Mouse (Mus musculus) T-helper 2 cell (primary cell): ENCODE measurements around the gene Oxsr1.
"Not testable (repeated sequence)": the region's sequence is repeated elsewhere in the genome, so short reads cannot be mapped to it uniquely, and the experiment has no call there.

ENCODE experiments used
- in situ Hi-C: fragments of 300-600 bp; cut with MboI, MseI; formaldehyde crosslinking; loops from one replicate; pipeline ENCODE4 v1.15.1; 2025; ENCODE audit warnings: high pct_unique_total_duplicates

The Oxsr1 gene

GRCm38 (mm10) chr9:119278031-119278430, 44.2 kb downstream of the Oxsr1 start:
- in situ Hi-C loops, result loop anchor here (10.0 kb wide), 1 partner anchor 173 kb away; the partner anchor contains the start of gene Dlec1

- in situ Hi-C loops, result loop anchor here (10.0 kb wide), 1 partner anchor 172 kb away; the partner anchor contains the start of gene Dlec1
Measured at GRCm38 (mm10) chr9:119276321-119276720, 45.9 kb downstream of the Oxsr1 start.

GRCm38 (mm10) chr9:119274814-119275213, 47.4 kb downstream of the Oxsr1 start:
- in situ Hi-C loops, result loop anchor here (10.0 kb wide), 1 partner anchor 170 kb away; the partner anchor contains the start of gene Dlec1

GRCm38 (mm10) chr9:119271496-119271895, 50.7 kb downstream of the Oxsr1 start:
- in situ Hi-C loops, result loop anchor here (10.0 kb wide), 1 partner anchor 167 kb away; the partner anchor contains the start of gene Dlec1

GRCm38 (mm10) chr9:119268588-119269145, 53.6 kb downstream of the Oxsr1 start:
- in situ Hi-C loops, result no loop called here

GRCm38 (mm10) chr9:119268120-119268519, 54.1 kb downstream of the Oxsr1 start:
- in situ Hi-C loops, result no loop called here

- in situ Hi-C loops, result not testable (repeated sequence)
Measured at GRCm38 (mm10) chr9:119266121-119266395, 56.2 kb downstream of the Oxsr1 start.

GRCm38 (mm10) chr9:119265373-119266120, 56.7 kb downstream of the Oxsr1 start:
- in situ Hi-C loops, result not testable (repeated sequence)

GRCm38 (mm10) chr9:119263067-119263466, 59.2 kb downstream of the Oxsr1 start:
- in situ Hi-C loops, result no loop called here

- in situ Hi-C loops, result no loop called here
Measured at GRCm38 (mm10) chr9:119260825-119261224, 61.4 kb downstream of the Oxsr1 start.

- in situ Hi-C loops, result no loop called here
Measured at GRCm38 (mm10) chr9:119258785-119259184, 63.4 kb downstream of the Oxsr1 start.

GRCm38 (mm10) chr9:119258128-119258527, 64.1 kb downstream of the Oxsr1 start:
- in situ Hi-C loops, result no loop called here

GRCm38 (mm10) chr9:119256161-119256560, 66.1 kb downstream of the Oxsr1 start:
- in situ Hi-C loops, result no loop called here

GRCm38 (mm10) chr9:119255096-119255495, 67.1 kb downstream of the Oxsr1 start:
- in situ Hi-C loops, result no loop called here

GRCm38 (mm10) chr9:119254187-119254586, 68.0 kb downstream of the Oxsr1 start:
- in situ Hi-C loops, result no loop called here

GRCm38 (mm10) chr9:119247996-119248395, 74.2 kb downstream of the Oxsr1 start:
- in situ Hi-C loops, result no loop called here

GRCm38 (mm10) chr9:119246826-119247225, 75.4 kb downstream of the Oxsr1 start:
- in situ Hi-C loops, result no loop called here

GRCm38 (mm10) chr9:119243981-119244380, 78.2 kb downstream of the Oxsr1 start:
- in situ Hi-C loops, result no loop called here

- in situ Hi-C loops, result no loop called here
Measured at GRCm38 (mm10) chr9:119241169-119241865, 80.9 kb downstream of the Oxsr1 start.

GRCm38 (mm10) chr9:119240286-119240997, 81.8 kb downstream of the Oxsr1 start:
- in situ Hi-C loops, result no loop called here

GRCm38 (mm10) chr9:119239274-119239673, 83.0 kb downstream of the Oxsr1 start:
- in situ Hi-C loops, result no loop called here

GRCm38 (mm10) chr9:119238796-119239195, 83.4 kb downstream of the Oxsr1 start:
- in situ Hi-C loops, result no loop called here
